ENCODE assay signal across 7 mouse cellular contexts in genomic region chr19:16529293-16529920, GRCm38 (mm10).
A peak's percentile ranks its signal among the peaks of the same experiment; 100 is the strongest.
DNase-seq lines count a peak whose midpoint lies in the region; ATAC-seq and TF ChIP-seq lines count a peak whose summit lies in the region.

No protein-coding gene starts in this region.

- ATAC-seq in kidney, embryonic 15.5 days (replicated peaks; ENCODE audit: low FRiP score): no peak
- ATAC-seq in liver, embryonic 14.5 days (ENCODE audit: insufficient read depth): no peak
- ATAC-seq in cerebellum, adult (ENCODE audit: insufficient number of reproducible peaks, low FRiP score, low TSS enrichment): no peak

- H3K9ac ChIP-seq in kidney, embryonic 15.5 days: no peak overlapping the region
- H3K9ac ChIP-seq in liver, embryonic 14.5 days (replicated peaks): no peak overlapping the region

- peaks cover 13% of the 10 kb centered on the region; the same call in 1 of the 2 replicates for H3K4me1 ChIP-seq in kidney, embryonic 15.5 days
- H3K4me1 ChIP-seq in liver, embryonic 14.5 days (replicated peaks; ENCODE audit: control insufficient read depth in 2 of 2, insufficient read depth in 2 of 2, low read length in 1 of 2): peaks cover 0 to 3% of the 10 kb centered on the region in 2 experiments; a peak in 2 of 4 replicates

- peak; percentile 29 for DNase-seq in kidney, adult 9 months
- peak; percentile 19 for DNase-seq in ES-CJ7 (ENCODE audit: low read depth, low spot score)
- peak; percentile 70 to 78 for DNase-seq in adrenal gland, postnatal 36 days
- DNase-seq in liver, embryonic 14.5 days (ENCODE audit: low read depth in 3 of 3, low spot score in 3 of 3): peak in 2 of 3 experiments; percentile 17 to 26
- peak; percentile 58 for DNase-seq in thymus, postnatal 4 days

- TF ChIP-seq CTCF in liver, embryonic 14.5 days (IDR thresholded peaks at IDR 0.05; ENCODE audit: low read depth): peak; percentile 82

- H3K4me2 ChIP-seq in kidney, embryonic 15.5 days: no peak overlapping the region
- no peak overlapping the region for H3K4me2 ChIP-seq in liver, embryonic 14.5 days (ENCODE audit: low read depth)

- H3K36me3 ChIP-seq in kidney, embryonic 15.5 days: no peaks in the 10 kb centered on the region
- no peaks in the 10 kb centered on the region for H3K36me3 ChIP-seq in liver, embryonic 14.5 days (replicated peaks; ENCODE audit: control insufficient read depth, insufficient read depth, low read depth)

- no peaks in the 10 kb centered on the region for H3K27me3 ChIP-seq in kidney, embryonic 15.5 days
- no peaks in the 10 kb centered on the region for H3K27me3 ChIP-seq in liver, embryonic 14.5 days (ENCODE audit: control insufficient read depth, insufficient read depth, low read length)

- H3K27ac ChIP-seq in kidney, embryonic 15.5 days: no peak overlapping the region
- no peak overlapping the region for H3K27ac ChIP-seq in liver, embryonic 14.5 days

- no peaks in the 10 kb centered on the region for H3K9me3 ChIP-seq in kidney, embryonic 15.5 days (replicated peaks)
- no peaks in the 10 kb centered on the region for H3K9me3 ChIP-seq in liver, embryonic 14.5 days (ENCODE audit: control insufficient read depth, low read length)

- no peak overlapping the region for H3K4me3 ChIP-seq in kidney, embryonic 15.5 days (replicated peaks)
- no peak overlapping the region for H3K4me3 ChIP-seq in liver, embryonic 14.5 days (ENCODE audit: insufficient read depth in 1 of 2, low read depth in 2 of 2, low read length in 2 of 2)

- TF ChIP-seq EP300 in liver, embryonic 14.5 days (IDR thresholded peaks at IDR 0.05; ENCODE audit: low read depth): no peak

Comparison
In these comparisons a context has a peak if more than half of its experiments do, and no peak if none do; other contexts are left out.
1. DNase-seq: peak in every context shown above with its lines; median percentile 74 in adrenal gland, postnatal 36 days; 58 in thymus, postnatal 4 days; 29 in kidney, adult 9 months; 22 in liver, embryonic 14.5 days; 19 in ES-CJ7.